Mouse (Mus musculus): Measurements from ENCODE around the gene Scarb2.
"Not testable (repeated sequence)": the region's sequence is repeated elsewhere in the genome, so short reads cannot be mapped to it uniquely, and the experiment has no call there.

The Scarb2 gene

DNA sequence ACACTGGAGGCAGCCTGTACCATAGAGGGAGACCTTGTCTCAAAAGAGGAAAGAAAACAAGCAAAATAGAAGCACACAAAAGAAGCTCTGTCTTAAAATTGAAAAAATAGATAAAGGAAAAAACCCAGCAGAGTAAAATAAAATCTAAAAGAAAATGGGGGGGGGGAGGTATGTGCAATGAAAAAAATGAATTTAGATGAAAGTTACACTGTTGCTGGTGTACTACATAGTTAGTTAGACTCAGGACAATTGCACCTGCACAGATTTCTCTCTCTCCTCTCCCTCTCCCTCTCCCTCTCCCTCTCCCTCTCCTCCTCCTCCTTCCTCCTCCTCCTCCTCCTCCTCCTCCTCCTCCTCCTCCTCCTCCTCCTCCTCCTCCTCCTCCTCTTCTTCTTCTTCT, at the start of gene Scarb2:
Gene Scarb2, minus strand, starts transcription at position 101 of the 400 bp plus-strand sequence.
- DNase-seq (ENCODE audit: low spot score) = no peak

DNA sequence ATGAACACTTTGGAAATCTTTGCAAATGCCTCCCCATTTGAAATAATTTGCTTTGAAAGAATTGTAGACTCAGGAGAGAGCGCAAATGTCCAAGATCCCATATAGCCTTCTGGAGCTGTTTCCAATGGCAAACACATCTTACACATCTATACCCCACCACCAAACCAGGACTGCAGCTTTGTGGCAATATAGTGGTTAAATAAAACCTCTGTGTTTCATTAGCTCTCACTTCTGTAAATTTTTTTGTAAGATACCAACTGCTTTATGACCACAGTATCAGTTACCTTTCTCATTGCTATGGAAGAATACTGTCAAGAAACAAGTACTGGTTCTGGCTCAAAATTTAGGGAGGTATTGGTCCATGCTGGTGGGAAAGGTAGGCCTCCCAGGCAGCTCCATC, 49.3 kb upstream of the Scarb2 start:
- DNase-seq (ENCODE audit: low spot score) = no peak

DNA sequence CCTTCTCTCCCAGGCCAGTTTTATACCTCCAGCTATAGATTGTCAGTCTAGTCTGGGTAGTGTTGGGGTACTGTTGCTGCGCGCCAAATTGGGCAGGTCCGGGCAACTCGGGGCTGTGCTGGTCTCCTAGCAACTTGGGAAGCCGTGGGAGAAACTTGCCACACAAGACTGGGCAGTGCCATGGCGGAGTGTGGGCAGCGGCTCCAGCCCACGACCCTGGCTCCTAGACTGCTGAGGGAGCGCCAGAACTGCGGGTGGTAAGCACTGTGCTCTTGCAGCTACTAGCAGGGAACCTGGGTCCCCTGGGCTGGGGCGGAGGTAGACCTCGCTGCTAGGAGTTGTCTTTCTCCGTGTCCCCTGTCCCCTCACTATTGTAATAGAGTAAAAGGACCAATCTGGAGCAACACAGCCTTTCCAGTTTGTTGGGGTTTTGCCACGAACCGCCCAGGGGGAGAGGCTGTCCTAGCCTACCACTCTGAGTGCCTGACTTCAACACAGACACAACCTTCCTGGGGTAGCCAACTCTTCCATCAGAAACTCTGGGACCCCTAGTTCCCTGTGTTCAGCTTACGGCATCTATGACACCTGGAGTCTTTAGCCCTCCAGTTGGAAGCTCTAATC, 48.4 kb upstream of the Scarb2 start, which contains the start of gene Fam47e:
Gene Fam47e, plus strand, starts transcription at position 179 of the 621 bp plus-strand sequence.
- DNase-seq (ENCODE audit: low spot score) = peak; percentile 12

DNA sequence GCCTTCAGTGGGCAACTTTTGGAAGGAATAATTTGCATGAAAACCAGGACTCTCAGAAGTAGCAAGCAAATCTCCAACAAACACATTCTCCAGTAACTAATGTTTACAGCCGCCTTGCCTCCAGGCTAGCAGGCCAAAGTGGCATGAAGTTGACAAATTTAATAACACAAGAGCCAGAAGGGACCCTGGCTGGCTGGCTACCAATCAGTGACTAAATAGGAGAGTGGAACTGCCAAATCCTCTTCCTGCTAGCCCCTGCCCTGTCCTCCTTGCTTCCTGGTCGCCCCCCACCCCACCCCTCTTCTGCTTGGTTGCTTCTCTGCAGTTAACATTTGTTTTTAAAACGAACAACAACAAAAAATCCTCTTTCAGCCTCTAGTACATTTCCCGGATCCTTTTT, 47.8 kb upstream of the Scarb2 start:
- no peak for DNase-seq (ENCODE audit: low spot score)

DNA sequence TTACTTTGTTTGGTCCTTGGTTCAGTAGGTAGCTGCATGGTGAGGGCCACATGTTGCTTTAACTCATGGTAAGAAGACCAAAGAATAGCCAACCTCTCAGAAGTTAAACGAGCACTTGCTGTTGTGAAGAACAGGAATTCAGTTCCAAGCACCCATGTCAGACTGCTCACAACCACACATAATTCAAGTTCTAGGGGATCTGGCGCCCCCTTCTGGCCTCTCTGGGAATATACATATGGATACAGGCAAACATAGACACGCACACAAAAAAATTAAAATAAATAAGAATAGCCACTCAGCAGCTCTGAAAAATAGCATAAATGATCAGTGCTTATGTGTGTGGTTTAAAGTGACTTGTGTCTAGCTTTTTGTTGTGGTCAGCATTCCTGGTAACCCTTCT, 47.3 kb upstream of the Scarb2 start:
- no peak for DNase-seq (ENCODE audit: low spot score)

DNA sequence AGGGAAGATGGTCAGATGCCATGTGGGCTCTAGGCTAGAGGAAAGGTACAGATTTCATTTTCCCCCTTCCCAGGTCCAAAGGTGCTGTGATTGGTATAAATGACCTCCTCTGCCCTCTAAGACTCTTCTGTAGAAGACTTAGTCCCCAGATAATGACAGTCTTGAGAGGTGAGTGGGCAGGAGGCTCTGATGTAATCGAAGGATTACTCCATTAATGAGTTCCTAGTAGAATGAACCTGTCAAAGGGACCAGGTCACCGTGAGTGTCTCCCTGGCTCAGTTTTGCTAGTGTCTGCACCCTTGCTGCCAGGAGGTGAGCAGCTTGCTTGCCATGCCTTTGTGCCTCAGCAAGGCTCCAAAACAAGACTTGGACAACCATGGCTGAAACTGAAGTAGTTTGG, 46.0 kb upstream of the Scarb2 start:
- no peak for DNase-seq (ENCODE audit: low spot score)

DNA sequence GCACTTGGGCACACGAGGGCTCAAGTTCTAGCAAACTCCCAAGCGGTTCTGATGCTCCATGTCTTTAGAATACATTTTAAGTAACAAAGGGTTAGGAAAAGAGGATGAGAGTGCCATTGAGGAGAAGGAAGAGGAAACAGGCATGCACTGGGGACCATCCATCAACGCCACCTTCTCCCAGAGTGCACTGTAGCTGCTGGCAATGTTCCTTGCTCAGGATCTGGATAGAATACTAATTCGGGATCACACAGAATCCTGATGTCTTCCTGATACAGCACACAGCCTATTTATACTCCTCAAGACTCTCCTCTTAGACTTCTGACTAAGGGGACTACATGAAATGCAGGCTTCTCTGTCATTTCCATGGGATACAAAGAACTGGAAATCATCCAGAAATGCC, 33.1 kb upstream of the Scarb2 start:
- no peak for DNase-seq (ENCODE audit: low spot score)

DNA sequence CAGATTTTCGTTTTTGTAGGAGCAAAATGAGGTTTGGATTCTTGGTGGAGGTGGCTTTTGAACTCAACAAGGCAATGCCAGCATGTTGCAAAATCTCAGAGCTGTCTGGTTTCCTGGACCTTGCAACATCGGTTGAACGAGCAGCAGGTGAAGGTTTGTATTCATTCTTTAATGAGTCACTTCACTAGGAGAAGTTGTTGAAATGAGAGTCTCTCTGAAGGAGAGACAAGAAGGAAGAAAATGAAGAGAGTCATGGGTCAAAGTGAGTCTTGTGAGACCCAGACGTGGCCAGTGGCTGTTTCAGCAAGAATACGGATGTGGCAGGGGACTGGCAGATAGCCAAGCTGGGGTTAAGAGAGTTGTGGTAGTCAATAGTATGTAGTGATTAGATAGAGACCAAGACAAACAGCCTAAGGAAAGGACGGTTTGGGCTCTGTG, 18.2 kb upstream of the Scarb2 start:
- peak; percentile 54 for DNase-seq (ENCODE audit: low spot score)

DNA sequence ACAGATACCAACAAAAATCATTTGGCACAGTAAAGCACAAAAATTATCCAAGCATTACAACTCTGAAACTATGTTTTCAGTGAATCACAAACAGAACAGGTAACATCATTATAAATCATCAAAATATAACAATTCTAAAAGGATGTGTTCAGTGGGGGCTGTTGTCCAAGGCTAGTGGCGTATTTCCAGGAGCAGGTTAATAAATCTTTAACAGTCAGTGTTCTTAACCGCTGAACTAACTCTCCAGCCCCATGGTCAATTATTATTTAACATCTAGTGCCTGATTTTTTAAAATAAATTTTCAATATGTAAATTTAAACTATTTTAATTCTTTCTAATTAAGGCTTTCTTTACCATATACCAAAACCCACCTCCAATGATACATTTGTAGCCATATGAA, 14.5 kb upstream of the Scarb2 start:
- DNase-seq (ENCODE audit: low spot score) = not testable (repeated sequence)

DNA sequence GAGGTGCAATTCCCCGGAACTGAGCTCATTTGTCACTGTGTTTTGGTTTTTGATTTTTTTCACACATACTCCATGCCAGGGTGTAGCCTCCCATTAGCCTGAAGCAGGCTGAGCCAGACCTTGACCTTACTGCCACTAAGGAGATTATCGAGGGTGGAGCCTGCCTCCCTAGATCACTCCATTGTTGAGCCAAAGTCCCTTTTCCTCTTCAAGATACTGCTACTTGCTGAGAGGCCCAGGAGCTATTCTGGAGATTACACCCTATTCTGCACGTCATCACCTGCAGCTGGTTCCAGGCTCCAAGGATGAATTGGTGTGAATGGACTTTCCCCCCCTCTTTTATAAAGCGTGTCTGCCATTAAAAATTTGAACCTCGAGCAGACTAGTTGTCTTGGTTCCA, 5.4 kb upstream of the Scarb2 start:
- no peak for DNase-seq (ENCODE audit: low spot score)

DNA sequence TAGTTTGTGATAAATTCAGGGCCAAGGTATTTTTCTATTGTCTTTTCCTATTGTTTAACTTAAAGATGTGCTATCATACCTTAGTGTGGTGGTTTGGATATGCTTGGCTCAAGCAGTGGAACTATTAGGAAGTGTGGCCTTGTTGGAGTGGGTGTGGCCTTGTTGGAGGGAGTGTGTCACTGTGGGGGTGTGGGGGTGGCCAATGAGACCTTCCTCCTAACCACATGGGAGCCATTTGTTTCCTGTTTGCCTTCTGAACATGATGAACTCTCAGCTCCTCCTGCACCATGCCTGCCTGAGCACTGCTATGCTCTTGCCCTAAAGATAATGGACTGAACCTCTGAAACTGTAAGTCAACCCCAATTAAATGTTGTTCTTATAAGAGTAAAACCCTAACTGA, 4.6 kb upstream of the Scarb2 start:
- no peak for DNase-seq (ENCODE audit: low spot score)

DNA sequence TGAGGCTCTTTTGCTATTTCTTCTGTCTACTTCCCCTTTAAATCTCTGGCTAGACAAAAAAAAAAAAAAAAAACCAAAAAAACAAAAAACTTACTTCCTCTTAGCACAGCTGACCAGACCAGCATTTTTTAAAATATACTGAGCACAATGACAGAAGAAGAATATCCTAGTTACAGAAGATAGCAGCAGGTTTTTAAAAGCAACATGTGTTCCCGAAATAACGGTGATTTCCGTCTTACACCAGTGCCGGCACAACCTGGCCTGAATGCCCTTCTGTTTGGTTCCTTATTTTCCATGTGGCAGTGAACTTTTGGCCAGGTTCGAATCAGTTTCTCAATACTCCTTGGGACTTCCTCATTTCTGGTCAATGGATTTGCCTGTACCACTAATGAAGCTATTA, 2.2 kb upstream of the Scarb2 start:
- no peak for DNase-seq (ENCODE audit: low spot score)

DNA sequence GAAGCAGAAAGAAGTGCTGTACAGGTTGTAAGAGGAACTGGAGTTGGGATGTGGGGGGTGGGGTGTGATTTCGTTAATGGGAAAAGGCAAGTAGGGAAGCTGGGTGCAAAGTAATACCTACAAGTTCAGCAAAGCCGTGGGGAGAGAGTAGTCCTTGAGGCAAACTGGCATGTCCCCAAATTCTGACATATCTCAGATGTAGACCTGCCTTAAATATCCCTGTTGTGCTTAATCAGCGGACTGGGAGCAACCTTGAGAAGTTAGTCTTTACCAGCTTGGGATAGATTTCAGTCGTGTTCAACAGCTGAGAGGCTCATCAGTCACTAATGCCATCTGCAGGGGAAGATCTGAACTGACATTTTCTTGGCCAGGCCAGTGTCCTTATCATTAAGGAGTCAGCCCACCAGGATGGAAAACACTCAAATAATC, 318 bp downstream of the Scarb2 start:
- peak; percentile 68 for DNase-seq (ENCODE audit: low spot score)

DNA sequence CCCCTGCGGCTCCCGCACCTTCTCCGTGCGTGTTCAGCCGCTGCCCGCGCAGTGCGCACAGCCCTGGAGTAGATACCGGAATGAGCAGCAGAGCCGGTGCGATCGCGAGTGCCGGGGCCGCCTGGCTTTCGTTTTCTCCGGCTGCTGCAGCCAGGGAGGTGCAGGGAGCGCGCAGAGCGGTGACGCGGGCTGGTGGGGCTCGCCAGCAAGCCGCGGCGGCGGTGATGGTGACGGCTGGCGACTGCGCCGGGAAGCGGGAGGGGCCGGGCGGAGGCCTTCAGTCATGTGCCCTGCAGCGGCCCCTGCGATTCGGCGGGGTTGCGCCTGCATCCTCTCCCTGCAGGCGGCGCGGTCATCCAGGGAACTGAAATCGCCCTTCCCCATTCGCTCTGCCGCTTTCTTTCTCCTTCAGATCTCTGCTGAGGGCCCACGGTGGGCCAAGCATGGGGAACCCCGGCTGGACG, 1.2 kb downstream of the Scarb2 start:
- DNase-seq (ENCODE audit: low spot score) = peak; percentile 97

DNA sequence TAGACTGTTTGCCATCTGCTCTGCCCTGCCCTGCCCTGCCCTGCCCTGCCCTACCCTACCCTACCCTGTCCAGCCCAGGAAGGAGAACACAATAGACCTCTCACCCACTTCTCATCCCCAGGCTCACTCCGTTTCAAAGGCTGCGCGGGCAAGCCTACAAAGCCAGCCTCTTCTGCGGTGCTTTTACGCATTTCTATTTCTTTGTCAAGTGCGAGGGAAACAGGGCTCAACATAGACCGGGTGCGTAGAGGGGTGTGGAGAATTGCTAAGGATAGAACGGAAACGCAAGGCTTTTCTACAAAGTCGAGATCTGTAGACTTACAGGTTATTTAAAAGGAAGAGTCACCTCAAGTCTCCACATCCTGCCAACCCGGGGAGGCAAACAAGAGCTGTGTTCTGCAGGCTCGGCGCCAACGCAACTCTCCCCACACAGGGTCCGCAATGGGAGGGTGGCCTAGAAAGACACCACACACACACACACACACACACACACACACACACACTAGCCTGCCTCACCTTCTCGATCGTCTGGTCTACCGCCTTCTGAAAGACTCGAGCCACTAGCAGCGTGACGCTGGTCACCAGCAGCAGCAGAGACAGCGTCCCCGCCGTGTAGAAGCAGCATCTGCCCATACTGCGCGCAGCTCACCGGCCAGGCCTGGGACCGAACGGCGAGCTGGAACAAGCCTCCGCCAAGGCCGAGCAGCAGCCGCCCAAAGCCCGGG, 1.8 kb downstream of the Scarb2 start:
- DNase-seq (ENCODE audit: low spot score) = peak; percentile 48

DNA sequence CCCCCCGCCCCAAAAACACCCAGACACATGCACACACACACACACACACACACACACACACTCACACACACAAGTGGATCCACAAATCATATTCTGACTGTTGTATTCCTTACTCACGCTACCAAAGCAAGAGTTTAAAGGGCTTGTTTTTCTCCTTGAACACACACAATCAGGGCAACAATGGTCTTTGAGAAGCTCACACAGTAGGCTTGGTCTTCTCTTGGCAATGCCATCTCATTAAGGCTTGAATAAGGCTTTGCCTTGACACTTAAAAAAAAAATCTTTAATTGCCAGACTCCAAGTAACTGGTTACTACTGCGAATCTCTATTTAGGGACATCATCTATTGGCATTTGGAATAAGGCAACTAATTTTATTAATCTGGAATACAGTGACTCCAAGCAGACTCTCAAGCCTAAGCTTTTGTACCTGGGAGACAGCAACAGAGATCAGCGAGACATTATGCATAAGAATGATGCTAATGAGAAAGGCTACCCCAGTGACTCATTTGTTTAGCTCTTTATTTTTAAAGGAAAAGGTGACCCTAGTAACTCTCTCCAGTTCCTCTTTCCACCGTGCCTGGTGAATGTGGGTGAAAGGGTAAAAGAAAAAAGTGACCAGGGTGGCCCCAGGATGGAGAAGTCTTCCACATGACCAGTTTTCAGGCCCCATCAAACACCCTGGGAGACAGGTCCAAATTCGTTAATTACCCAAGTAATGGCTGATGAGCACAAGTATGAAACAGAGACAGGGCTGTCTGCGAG, 2.6 kb downstream of the Scarb2 start:
- DNase-seq (ENCODE audit: low spot score) = no peak

DNA sequence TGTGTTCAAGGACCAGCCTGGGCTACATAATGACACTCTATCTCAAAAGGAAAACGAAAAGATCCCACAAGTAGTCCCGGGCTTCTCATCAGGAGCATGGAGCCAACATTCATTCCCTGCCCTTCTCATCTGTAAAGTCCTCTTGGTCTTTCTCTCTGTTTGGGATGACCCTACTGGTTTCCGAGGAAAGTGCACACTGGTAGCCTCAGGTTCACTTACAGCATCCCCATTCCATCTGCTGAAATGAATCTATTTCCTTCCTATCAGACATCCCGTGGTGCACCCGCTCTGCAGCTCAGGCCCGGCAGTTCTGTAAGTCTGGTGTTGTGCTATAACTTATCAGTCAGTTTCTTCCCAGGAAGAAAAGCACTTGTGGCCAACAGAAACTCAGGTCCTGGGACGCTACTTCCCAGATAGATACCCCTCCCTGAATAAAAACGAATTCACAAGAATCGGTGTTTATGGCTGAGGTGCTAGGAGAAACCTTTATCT, 3.2 kb downstream of the Scarb2 start:
- no peak for DNase-seq (ENCODE audit: low spot score)

DNA sequence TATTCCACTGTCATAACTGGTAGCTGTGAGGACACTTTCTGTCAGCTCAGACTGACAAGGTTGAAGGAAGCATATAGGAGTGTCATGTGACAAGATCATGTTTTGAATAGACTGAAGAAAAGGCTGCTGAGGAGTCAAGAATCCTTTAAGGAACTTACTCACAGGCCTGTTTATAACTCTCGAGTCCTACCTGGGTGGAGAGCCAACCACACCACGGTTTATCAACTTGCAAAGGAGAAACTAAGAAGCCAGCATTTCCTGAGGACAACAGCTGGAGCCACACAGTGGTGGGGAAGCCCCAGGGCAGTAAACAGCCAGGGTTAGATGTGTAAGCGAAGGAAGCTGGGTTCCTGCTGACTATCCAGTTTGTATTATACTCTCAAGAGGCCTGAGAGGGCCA, 7.3 kb downstream of the Scarb2 start:
- peak; percentile 3 for DNase-seq (ENCODE audit: low spot score)

DNA sequence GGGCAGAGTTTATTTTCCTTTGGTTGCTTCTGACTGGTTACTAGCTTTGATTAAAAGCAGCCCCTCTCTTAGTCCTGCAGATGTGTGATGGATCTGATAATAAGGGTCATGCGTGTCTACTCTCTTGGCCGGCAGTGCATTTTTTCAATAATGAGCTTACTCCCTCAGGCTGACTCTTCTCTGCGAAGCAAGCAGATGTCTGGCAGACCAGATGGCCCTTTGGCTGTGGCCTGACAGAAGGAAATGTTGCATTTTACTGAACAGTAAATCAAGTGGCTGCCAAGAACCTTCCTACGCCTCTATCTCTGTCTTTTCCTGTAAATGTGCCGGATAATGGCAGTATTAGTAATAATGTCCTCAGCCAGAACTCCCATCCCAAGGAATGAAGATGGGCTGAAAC, 8.0 kb downstream of the Scarb2 start:
- peak; percentile 58 for DNase-seq (ENCODE audit: low spot score)

DNA sequence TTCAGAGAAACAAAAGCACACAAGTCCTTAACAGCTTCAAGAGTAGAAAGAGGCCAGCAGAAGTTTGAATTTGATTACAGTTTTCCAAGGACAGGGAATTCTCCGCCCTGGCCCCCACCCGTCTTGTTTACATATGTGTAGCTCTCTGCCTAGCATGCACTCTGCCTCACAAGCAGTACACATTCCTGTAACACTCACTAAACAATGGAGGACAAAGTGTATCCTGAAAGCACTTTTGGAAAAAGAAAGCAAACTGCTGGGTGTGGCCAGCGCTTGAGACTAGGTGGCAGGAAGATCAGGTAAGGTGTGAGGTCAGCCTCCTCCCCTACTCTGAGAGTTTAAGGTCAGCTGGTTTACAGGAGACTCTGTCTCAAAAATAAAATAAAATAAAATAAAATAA, 8.4 kb downstream of the Scarb2 start:
- peak; percentile 2 for DNase-seq (ENCODE audit: low spot score)

DNA sequence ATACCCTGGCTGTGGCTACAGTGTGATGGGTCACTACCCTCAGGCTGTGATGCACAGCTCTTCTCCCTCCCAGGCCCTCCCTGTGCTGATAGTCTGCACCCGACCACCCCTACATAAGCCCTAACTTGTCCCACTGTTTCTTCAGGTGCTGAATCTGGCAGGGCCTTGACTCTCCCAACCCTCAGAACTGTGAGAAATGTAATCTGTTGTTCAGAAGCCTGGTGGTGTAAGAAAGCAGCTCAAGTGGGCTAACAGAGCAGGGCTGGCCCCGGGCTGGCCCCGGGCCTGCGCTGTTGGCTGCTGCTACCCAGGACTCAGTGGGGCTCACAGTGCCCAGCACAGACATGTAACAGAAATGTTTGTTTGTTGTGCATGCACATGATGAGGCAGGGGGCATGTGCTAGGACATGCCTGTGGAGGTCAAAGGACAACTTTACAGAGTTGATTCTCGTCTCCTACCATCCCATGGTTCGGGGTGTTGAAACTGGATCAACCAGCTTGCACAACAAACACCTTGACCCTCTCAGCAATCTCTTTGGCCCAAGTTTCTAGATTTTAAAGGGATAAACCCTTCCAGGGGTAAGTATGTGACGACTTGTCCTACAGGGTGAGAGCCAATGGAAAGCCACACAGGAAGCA, 10.7 kb downstream of the Scarb2 start:
- peak; percentile 7 for DNase-seq (ENCODE audit: low spot score)

DNA sequence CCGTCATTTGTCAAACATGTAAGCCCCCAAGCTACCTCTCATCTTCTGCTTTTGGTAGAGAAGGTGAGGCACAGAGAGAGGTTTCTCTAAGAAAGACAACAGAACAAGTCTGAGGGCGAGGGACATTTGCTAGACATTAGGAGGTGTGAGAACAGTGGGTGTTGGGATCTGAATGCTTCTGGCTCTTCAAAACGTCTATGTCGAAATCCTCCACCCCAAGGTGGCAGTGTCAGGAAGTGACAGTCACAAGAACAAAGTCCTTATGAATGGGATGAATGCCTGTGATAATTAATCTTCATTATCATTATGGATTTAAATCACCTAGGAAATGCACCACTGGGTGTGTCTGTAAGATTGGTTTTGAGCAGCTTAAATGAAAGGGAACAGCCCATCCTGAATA, 11.3 kb downstream of the Scarb2 start:
- peak; percentile 4 for DNase-seq (ENCODE audit: low spot score)
